In genomic region chr5:91962639-91963440, GRCm38 (mm10) we compare ENCODE assay signal across 8 mouse cellular contexts. TPM values are rescaled to one million over a fixed set of nuclear protein-coding genes. Genes with fewer than 3 reads are reported as not detected.
A peak's percentile ranks its signal among the peaks of the same experiment; 100 is the strongest.
DNase-seq lines count a peak whose midpoint lies in the region; ATAC-seq lines count a peak whose summit lies in the region.

TSS of gene Rchy1 (minus strand) at chr5:91963068.

- peak; percentile 99 for DNase-seq in adipocyte (ENCODE audit: low spot score)
- DNase-seq in embryo, embryonic 10 days (ENCODE audit: low spot score), result peak; percentile 97
- peak; percentile 97 for DNase-seq in gastrocnemius, postnatal 10 days
- DNase-seq in induced T-regulatory cell, adult 2 months (ENCODE audit: low read depth), result peak; percentile 97
- DNase-seq in left cerebral cortex, adult 9 months (ENCODE audit: low spot score in 2 of 2), result peak; percentile 82 to 92
- peak; percentile 91 for DNase-seq in right cerebral cortex, postnatal 14 days
- peak; percentile 92 to 93 for DNase-seq in urinary bladder, postnatal 36 days (ENCODE audit: low spot score in 2 of 2)

- ATAC-seq in megakaryocyte progenitor cell, adult 5-6 weeks (replicated peaks; ENCODE audit: poor library complexity), result peak; percentile 83

RNA-seq across cellular contexts. Expression of gene Rchy1, which starts in this region (rescaled TPM):
- total RNA-seq in gastrocnemius, postnatal 10 days (2021), result 10 to 100 TPM; 36.0 to 37.6 TPM
- total RNA-seq in megakaryocyte progenitor cell, adult 5-6 weeks (2015), result 54.4 and 56.0 TPM in 2 replicates
- total RNA-seq in megakaryocyte progenitor cell, adult 5-6 weeks (2017), result 34.3 and 36.6 TPM in 2 replicates

Comparison
In these comparisons a context has a peak if more than half of its experiments do, and no peak if none do; other contexts are left out.
1. Peak in every context shown above with its lines: DNase-seq and ATAC-seq.